Mouse (Mus musculus) liver, embryonic 14.5 days (tissue): ENCODE measurements around the gene Zfp109.

ENCODE experiments used
- CTCF ChIP-seq: IDR thresholded peaks from 2 replicates; pipeline ENCODE4 v1.5.1; 2016; ENCODE audit warnings: antibody characterized with exemption, low read depth, control low read depth
- EP300 ChIP-seq: IDR thresholded peaks from 2 replicates; pipeline ENCODE4 v1.6.1; 2016; ENCODE audit warnings: antibody characterized with exemption, low read depth

GRCm38 (mm10) chr7:24280858-24281145, 43.4 kb upstream of the Zfp109 start:
- TF ChIP-seq CTCF, result no peak
- no peak for TF ChIP-seq EP300
